Mouse (Mus musculus): ENCODE measurements around the gene Phf7.

DNA sequence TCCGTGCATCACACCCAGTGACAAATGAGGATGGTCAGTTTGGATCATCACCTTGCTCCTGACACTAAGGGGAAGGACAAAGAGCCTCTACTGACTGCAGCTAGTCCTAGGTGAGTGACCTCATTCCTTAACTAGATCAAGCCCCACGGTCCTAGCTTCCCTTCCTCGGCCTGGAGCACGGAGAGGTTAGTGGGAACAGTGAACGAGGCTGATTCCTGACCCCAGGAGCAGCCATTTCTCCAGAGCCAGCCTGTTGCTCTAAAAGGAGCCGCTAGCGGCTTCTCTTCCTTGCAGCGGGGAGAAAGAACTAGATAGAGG, 45.9 kb downstream of the Phf7 start:
- no peak for TF ChIP-seq POLR2A (IDR thresholded peaks at IDR 0.05; ENCODE audit: low read depth, low read length)
- TF ChIP-seq CTCF (conservative IDR thresholded peaks at IDR 0.05; ENCODE audit: insufficient read depth, insufficient read length, low read depth, low read length): no peak
